Mouse (Mus musculus) hindbrain, postnatal 0 days (tissue): ENCODE data around the gene Tst. TPM values are rescaled to one million over a fixed set of nuclear protein-coding genes. Genes with fewer than 3 reads are reported as not detected.
A peak's percentile ranks its signal among the peaks of the same experiment; 100 is the strongest.

Source experiments
- ATAC-seq: fragments of 200-750 bp; cut with Nextera tagmentation; 2 replicates; pipeline ENCODE4 v1.8.0; 2017; ENCODE audit warnings: mild to moderate bottlenecking, moderate TSS enrichment, moderate library complexity
- DNase-seq: peaks from one replicate; pipeline ENCODE4 v3.0.0-alpha.2; 2015; ENCODE audit warnings: low spot score
- H3K27ac ChIP-seq: fragments of 300-500 bp; sonication (generic); 2 replicates; pipeline ENCODE4 v1.5.1; 2014; ENCODE audit warnings: mild to moderate bottlenecking
- H3K27me3 ChIP-seq: fragments of 300-500 bp; sonication (generic); 2 replicates; pipeline ENCODE4 v1.6.1; 2014; ENCODE audit warnings: low read length, mixed read lengths; ENCODE audit not compliant: insufficient read depth
- H3K36me3 ChIP-seq: fragments of 300-500 bp; sonication (generic); 2 replicates; pipeline ENCODE4 v1.6.1; 2014; ENCODE audit warnings: low read length, mixed read lengths; ENCODE audit not compliant: insufficient read depth
- H3K4me1 ChIP-seq: fragments of 300-500 bp; sonication (generic); 2 replicates; pipeline ENCODE4 v1.6.1; 2014; ENCODE audit warnings: antibody characterized with exemption, low read length, mixed read lengths; ENCODE audit not compliant: insufficient read depth
- H3K4me2 ChIP-seq: fragments of 300-500 bp; sonication (generic); 2 replicates; pipeline ENCODE4 v1.6.1; 2014; ENCODE audit warnings: low read depth, mild to moderate bottlenecking, low read length, moderate library complexity, mixed read lengths
- H3K4me3 ChIP-seq: fragments of 300-500 bp; sonication (generic); 2 replicates; pipeline ENCODE4 v1.5.1; 2014; ENCODE audit warnings: low read length
- H3K9ac ChIP-seq: fragments of 300-500 bp; sonication (generic); replicated peaks from 2 replicates; pipeline ENCODE4 v1.6.1; 2014; ENCODE audit warnings: mild to moderate bottlenecking, low read length, moderate library complexity, mixed read lengths
- H3K9me3 ChIP-seq: fragments of 300-500 bp; sonication (generic); 2 replicates; pipeline ENCODE4 v1.6.1; 2016; ENCODE audit warnings: low read length, mixed read lengths
- CTCF ChIP-seq: IDR thresholded peaks from 2 replicates; pipeline ENCODE4 v1.5.1; 2016; ENCODE audit warnings: antibody characterized with exemption, control low read depth, low read depth
- WGBS: fragments of 180-500 bp; shearing (Covaris S2); extraction: QIAGEN DNeasy Blood & Tissue Kit; methylation state at CpG from one replicate; pipeline ENCODE4 v1.1.7; 2014; 5-methylcytosine and 5-hydroxymethylcytosine counted together
- polyA plus RNA-seq: library from polyadenylated mRNA; unstranded; fragments of >200 nt; fragmentation: Nextera tagmentation; extraction: Ambion mirVana; gene quantifications from 2 replicates; pipeline ENCODE4 v1.2.1, GENCODE M21; 2015
- total RNA-seq: library from RNA; depleted of rRNA; stranded (reverse); fragments of >200 nt; gene quantifications from 2 replicates; pipeline ENCODE4 v1.2.3, GENCODE M21; 2014

The Tst gene
- total and polyA plus RNA-seq, 2 experiments from 2014 or later: 64.4 to 75.1 TPM

DNA sequence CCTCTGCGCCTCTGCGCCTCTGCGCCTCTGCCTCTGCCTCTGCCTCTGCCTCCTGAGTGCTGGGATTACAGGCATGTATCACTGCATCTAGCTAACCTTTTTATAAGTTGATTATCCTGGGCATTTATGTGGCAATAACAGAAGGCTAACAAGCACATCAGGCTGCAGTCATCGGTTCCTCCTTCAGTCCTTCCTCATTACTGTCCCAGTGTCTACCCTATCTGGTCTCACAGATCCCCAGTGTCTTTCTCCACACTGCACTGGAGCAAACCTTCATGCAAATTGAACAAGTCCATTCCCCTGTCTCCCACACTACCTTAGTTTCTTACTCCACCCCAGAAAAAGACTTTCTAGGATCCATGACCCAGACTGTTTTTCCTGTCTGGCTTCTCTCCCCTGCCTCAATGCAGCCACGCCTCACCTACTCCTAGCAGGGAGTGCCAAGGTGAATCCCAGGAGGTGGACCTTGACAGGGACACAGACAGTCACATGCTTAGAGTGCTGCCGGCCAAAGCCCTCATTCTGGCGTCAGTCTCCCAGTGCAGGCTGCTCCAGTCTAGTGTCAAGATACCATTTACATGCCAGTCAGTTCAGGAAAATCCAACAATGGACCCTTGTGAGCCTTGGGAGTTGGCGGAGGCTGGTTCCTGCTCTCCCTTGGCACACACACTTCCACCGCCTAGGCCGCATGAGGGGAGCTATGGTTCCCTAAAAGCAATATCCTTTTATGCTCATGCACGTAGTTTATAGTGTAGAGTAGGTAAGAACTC lies 22.1 kb downstream of the Tst start:
- DNase-seq: peak; percentile 80
- H3K9me3 ChIP-seq: no peaks in the 10 kb centered on the region
- peak overlapping the region; percentile 82 for H3K27ac ChIP-seq
- H3K27me3 ChIP-seq: no peaks in the 10 kb centered on the region
- WGBS: 57% methylated on average over 11 of the region's 11 CpGs
- TF ChIP-seq CTCF: no peak
- 0 out of 2 replicates have a peak, but pooled peaks cover 4% of the 10 kb centered on the region for H3K4me1 ChIP-seq
- H3K36me3 ChIP-seq: no peaks in the 10 kb centered on the region
- H3K4me3 ChIP-seq: no peak overlapping the region
- H3K4me2 ChIP-seq: no peak overlapping the region
- ATAC-seq: peak; percentile 95
- H3K9ac ChIP-seq: no peak overlapping the region

DNA sequence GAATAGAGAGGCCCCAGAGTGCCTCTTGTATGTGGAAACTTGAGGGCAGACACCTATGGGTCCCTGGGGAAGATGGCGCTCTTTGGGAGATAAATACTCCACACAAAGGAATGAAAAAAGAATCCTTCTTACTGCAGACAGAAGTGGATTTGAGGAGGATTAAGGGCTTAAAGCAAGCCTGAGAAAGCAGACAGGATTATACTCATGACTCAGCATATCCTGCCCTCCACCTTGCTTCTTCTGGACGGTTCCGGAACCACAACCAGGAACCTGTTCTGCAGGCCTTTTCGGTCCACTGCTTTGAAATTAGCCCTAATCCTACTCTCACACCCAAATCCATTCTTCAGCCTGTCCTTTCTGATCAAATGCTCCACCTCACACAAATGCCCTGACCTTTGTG lies 23.6 kb downstream of the Tst start:
- H3K9ac ChIP-seq: no peak overlapping the region
- TF ChIP-seq CTCF: no peak
- ATAC-seq (no peak), DNase-seq (no peak)
- no peaks in the 10 kb centered on the region for H3K9me3 ChIP-seq
- no peak overlapping the region for H3K4me2 ChIP-seq
- no peak overlapping the region for H3K4me3 ChIP-seq
- no peak overlapping the region for H3K27ac ChIP-seq
- 0 out of 2 replicates have a peak, but pooled peaks cover 4% of the 10 kb centered on the region for H3K4me1 ChIP-seq
- H3K27me3 ChIP-seq: no peaks in the 10 kb centered on the region
- WGBS: 83% methylated on average over 4 of the region's 4 CpGs
- H3K36me3 ChIP-seq: no peaks in the 10 kb centered on the region

DNA sequence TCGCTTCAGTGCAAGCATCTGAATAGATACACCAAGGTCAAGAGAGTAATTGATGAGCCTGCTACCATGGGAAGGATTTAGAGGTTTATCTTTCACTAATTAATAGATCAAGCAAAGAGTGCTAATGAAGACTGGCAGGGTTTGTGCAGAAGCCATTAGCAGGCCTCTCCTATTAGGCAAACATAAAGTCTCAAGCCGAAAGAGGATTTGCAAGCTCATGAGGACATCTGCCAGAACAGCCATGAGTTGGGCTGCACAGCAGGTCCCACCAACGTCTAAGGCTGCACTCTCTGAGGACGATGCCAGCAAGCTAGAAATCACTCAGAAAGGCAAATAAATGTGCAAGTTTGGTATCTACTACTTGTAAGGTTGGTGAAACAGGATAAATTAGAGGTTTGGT lies 25.0 kb downstream of the Tst start:
- WGBS: 47% methylated on average over 4 of the region's 4 CpGs
- Histone ChIP-seq H3K4me3 (no peak overlapping the region), H3K27ac (no peak overlapping the region), H3K9me3 (no peaks in the 10 kb centered on the region), H3K36me3 (no peaks in the 10 kb centered on the region), H3K4me2 (no peak overlapping the region), H3K9ac (no peak overlapping the region), H3K27me3 (no peaks in the 10 kb centered on the region), H3K4me1 (0 out of 2 replicates have a peak, but pooled peaks cover 4% of the 10 kb centered on the region)
- DNase-seq: peak; percentile 58
- no peak for ATAC-seq
- TF ChIP-seq CTCF: no peak

DNA sequence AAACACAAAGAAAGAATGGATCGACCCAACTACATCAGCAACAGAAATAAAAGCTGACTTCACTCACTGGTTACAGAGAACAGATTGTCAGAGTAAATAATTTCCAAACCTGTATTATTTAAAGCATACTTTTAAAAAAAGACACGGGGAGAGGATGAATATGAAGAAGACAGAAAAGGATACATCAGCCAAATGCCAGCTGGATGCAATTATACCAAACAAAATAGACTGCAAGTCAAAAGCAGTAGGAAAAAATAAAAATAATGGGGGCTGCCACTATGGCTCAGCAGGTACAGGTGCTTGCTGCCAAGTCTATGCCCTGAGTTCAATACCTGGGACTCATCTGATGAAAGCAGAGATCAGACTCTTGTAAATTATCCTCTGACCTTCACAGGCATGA lies 25.5 kb downstream of the Tst start:
- Histone ChIP-seq H3K27me3 (no peaks in the 10 kb centered on the region), H3K9me3 (no peaks in the 10 kb centered on the region), H3K9ac (no peak overlapping the region), H3K4me1 (0 out of 2 replicates have a peak, but pooled peaks cover 4% of the 10 kb centered on the region), H3K27ac (no peak overlapping the region), H3K36me3 (no peaks in the 10 kb centered on the region), H3K4me3 (no peak overlapping the region), H3K4me2 (no peak overlapping the region)
- no peak for TF ChIP-seq CTCF
- no peak for ATAC-seq
- WGBS: 72% methylated on average over 2 of the region's 2 CpGs
- no peak for DNase-seq

DNA sequence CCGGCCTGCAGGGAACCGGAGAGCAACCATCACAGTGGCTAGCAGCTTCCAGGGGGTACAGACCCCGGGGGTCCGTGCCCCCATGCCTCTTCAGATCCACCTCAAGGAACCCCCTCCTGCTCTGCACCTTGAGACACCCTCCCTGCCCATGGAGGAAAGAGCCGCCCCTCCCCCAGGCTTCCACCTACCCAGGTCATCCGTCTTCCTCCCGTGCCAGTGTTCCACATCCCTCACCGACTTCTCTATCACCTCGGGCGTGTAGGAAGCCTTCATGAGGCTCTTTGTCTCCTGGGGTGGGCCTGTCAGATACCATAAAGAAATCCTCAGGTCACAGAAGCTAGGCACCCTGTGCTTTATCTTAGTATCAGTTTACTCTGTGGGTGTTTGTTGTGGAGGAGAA lies 27.2 kb downstream of the Tst start:
- no peak for TF ChIP-seq CTCF
- no peaks in the 10 kb centered on the region for H3K9me3 ChIP-seq
- H3K36me3 ChIP-seq: no peaks in the 10 kb centered on the region
- H3K27me3 ChIP-seq: no peaks in the 10 kb centered on the region
- no peak overlapping the region for H3K4me3 ChIP-seq
- H3K4me1 ChIP-seq: peaks cover 7% of the 10 kb centered on the region; the same call in 1 of the 2 replicates
- no peak overlapping the region for H3K9ac ChIP-seq
- H3K4me2 ChIP-seq: no peak overlapping the region
- ATAC-seq (no peak), DNase-seq (no peak)
- WGBS: 79% methylated on average over 10 of the region's 10 CpGs
- H3K27ac ChIP-seq: no peak overlapping the region

DNA sequence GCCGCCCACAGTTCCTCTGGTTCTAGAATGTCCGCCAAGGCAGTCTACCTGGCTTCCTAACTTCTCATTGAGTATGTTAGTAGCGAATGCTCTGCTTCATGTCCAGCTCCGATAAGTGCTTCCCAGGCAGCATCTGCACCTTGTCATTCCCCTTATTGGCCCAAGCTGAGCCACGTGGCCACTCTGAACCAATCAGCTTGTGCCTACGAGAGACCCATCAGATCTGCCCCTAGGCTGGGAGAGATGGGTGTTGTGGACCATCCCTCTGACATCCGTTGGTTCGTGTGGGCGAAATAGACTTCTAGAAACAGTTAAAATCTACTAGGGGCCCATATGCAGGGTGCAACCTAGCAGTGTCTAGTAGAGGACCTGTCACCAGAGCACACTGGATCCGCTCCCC lies 27.8 kb downstream of the Tst start:
- peaks cover 7% of the 10 kb centered on the region; the same call in 1 of the 2 replicates for H3K4me1 ChIP-seq
- WGBS: 92% methylated on average over 10 of the region's 10 CpGs
- no peaks in the 10 kb centered on the region for H3K9me3 ChIP-seq
- DNase-seq (no peak), ATAC-seq (no peak)
- H3K27ac ChIP-seq: no peak overlapping the region
- no peak overlapping the region for H3K9ac ChIP-seq
- no peak overlapping the region for H3K4me3 ChIP-seq
- no peaks in the 10 kb centered on the region for H3K27me3 ChIP-seq
- no peak overlapping the region for H3K4me2 ChIP-seq
- TF ChIP-seq CTCF: no peak
- no peaks in the 10 kb centered on the region for H3K36me3 ChIP-seq

DNA sequence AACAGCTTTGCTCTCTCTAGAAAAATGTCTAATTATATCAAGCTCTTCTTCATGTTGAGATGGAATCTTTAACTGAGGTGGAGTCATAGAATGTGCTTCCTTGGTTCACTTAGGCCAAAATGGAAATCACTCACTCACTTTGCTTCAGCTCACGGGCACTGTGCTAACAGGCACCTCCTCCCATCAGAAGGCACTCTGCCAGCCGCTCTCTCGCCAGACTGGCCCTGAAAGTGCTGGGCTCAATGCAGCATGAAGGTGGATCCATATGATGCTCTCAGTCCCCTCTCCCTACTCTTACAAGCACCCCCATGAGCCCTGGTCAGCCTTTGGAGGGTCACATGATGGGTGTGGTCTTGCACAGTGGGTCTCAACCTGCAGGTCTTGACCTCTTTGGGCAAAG lies 31.5 kb downstream of the Tst start:
- H3K4me3 ChIP-seq: no peak overlapping the region
- H3K27me3 ChIP-seq: no peaks in the 10 kb centered on the region
- no peak for TF ChIP-seq CTCF
- no peak overlapping the region for H3K9ac ChIP-seq
- WGBS: 39% methylated on average over 3 of the region's 3 CpGs
- H3K4me2 ChIP-seq: no peak overlapping the region
- peak; percentile 75 for DNase-seq
- ATAC-seq: no peak
- no peaks in the 10 kb centered on the region for H3K9me3 ChIP-seq
- no peak overlapping the region for H3K27ac ChIP-seq
- no peaks in the 10 kb centered on the region for H3K36me3 ChIP-seq
- H3K4me1 ChIP-seq: peaks cover 7% of the 10 kb centered on the region; the same call in 1 of the 2 replicates
